Mouse (Mus musculus) heart, embryonic 14.5 days (tissue): ENCODE data around the gene Cd79a. TPM values are rescaled to one million over a fixed set of nuclear protein-coding genes. Genes with fewer than 3 reads are reported as not detected.

Experiments
- polyA plus RNA-seq: library from polyadenylated mRNA; unstranded; fragments of >200 nt; fragmentation: Nextera tagmentation; extraction: Ambion mirVana; gene quantifications from 2 replicates; pipeline ENCODE4 v1.2.1, GENCODE M21; 2014

The Cd79a gene
- polyA plus RNA-seq, 1 experiment from 2014 or later, result not detected

Other genes with a start within 250 kb of the Cd79a start
- not detected in 2 replicates for gene Tex101, start 220.7 kb upstream of the Cd79a start, polyA plus RNA-seq
- not detected in 2 replicates for gene BC049730, start 188.1 kb upstream of the Cd79a start, polyA plus RNA-seq
- not detected in 2 replicates for gene Gm4763, start 170.5 kb upstream of the Cd79a start, polyA plus RNA-seq
- not detected in 2 replicates for gene Cd177, start 137.1 kb upstream of the Cd79a start, polyA plus RNA-seq
- not detected in 2 replicates for gene Ceacam10, start 120.2 kb upstream of the Cd79a start, polyA plus RNA-seq
- gene Gm9844, start 35.2 kb upstream of the Cd79a start, polyA plus RNA-seq, result 13.5 and 14.2 TPM in 2 replicates
- gene Lypd4, start 27.4 kb upstream of the Cd79a start, polyA plus RNA-seq, result not detected in 2 replicates
- gene Dmrtc2, start 27.3 kb upstream of the Cd79a start, polyA plus RNA-seq, result not detected in 2 replicates
- 1,418 and 1,656 TPM in 2 replicates for gene Rps19, start 13.0 kb upstream of the Cd79a start, polyA plus RNA-seq
- 58.4 and 63.3 TPM in 2 replicates for gene Arhgef1, start 5.5 kb downstream of the Cd79a start, polyA plus RNA-seq
- not detected in 2 replicates for gene Gm4881, start 47.1 kb downstream of the Cd79a start, polyA plus RNA-seq
- 254 and 263 TPM in 2 replicates for gene Rabac1, start 75.4 kb downstream of the Cd79a start, polyA plus RNA-seq
- 0.67 and 0.76 TPM in 2 replicates for gene Atp1a3, start 108.6 kb downstream of the Cd79a start, polyA plus RNA-seq
- 5.7 and 8.3 TPM in 2 replicates for gene Grik5, start 175.0 kb downstream of the Cd79a start, polyA plus RNA-seq
- gene Zfp574, start 175.2 kb downstream of the Cd79a start, polyA plus RNA-seq, result 14.5 and 14.8 TPM in 2 replicates